Mouse (Mus musculus) ES-E14 (cell line): Measurements from ENCODE around the gene Gba2.

Source experiments
- CHD2 ChIP-seq: IDR thresholded peaks from 2 replicates; pipeline ENCODE4 v1.6.1; 2014; ENCODE audit warnings: mild to moderate bottlenecking, low read depth, low read length, inconsistent platforms
- HCFC1 ChIP-seq: IDR thresholded peaks from 2 replicates; pipeline ENCODE4 v1.6.1; 2012; ENCODE audit warnings: low read length, inconsistent platforms, borderline replicate concordance; ENCODE audit not compliant: insufficient read depth
- ZC3H11A ChIP-seq: IDR thresholded peaks from 2 replicates; pipeline ENCODE4 v1.6.1; 2012; ENCODE audit warnings: low read depth, mild to moderate bottlenecking, inconsistent platforms, low read length, borderline replicate concordance
- ZNF384 ChIP-seq: IDR thresholded peaks from 2 replicates; pipeline ENCODE4 v1.6.1; 2012; ENCODE audit warnings: low read depth, low read length, inconsistent platforms

DNA sequence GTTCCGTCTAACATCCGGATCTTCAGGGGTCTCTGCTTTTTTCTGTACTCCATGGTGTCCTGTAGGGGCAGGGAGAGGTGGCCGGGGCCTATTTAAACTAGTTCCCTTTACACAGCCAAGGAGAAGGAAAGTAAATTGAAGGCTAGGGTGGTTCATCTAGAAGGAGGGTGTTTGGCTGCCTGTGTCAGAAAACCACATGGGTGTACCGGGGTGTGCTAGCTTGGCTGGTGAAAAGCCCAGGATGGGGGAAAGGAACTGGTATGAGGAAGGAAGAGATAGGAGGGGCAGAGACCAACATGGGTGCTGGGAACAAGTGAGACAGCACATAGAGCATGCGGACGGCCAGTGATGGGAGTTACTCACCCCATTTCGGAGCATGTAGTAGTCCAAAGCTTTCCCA is 22.7 kb downstream of the Gba2 start:
- TF ChIP-seq ZC3H11A (no peak), CHD2 (no peak), HCFC1 (no peak), ZNF384 (no peak)
